Mouse (Mus musculus) heart, adult 18-20 months (tissue): ENCODE results near the gene Zdhhc14. TPM values are rescaled to one million over a fixed set of nuclear protein-coding genes. Genes with fewer than 3 reads are reported as not detected.

Experiments
- DNase-seq, 2 experiments: peaks; one replicate each; pipeline ENCODE4 v3.0.0; 2021 to 2022; ENCODE audit warnings: mixed read lengths in 1 of 2
- long read RNA-seq, 2 experiments: library from polyadenylated mRNA; stranded (forward); transcript quantifications; one replicate each; pipeline ENCODE4 v2.0.0; 2021
- total RNA-seq, 2 experiments: library from RNA; stranded (reverse); gene quantifications; 2 replicates each; pipeline ENCODE4 v1.2.3; 2021

Gene Zdhhc14
- 1 to 10 TPM; 4.5 to 5.7 TPM for total RNA-seq
- long read RNA-seq, experiment 1, partial matches to known transcripts, result 0 of 5 reads
- long read RNA-seq, experiment 1, other reads (novel, unspliced or antisense), result 3 of 5 reads
- long read RNA-seq, experiment 2, partial matches to known transcripts, result 0 of 2 reads
- long read RNA-seq, experiment 2, other reads (novel, unspliced or antisense), result 1 of 2 reads

GRCm38 (mm10) chr17:5491801-5492745 is at the start of gene Zdhhc14:
TSS of gene Zdhhc14 (plus strand) at chr17:5492557.
- DNase-seq, result peak; percentile 92 to 96

GRCm38 (mm10) chr17:5443260-5443659 is 49.1 kb upstream of the Zdhhc14 start:
- DNase-seq, result no peak

GRCm38 (mm10) chr17:5443751-5444150 is 48.6 kb upstream of the Zdhhc14 start:
- peak in 1 of 2 experiments; percentile 37 for DNase-seq

- no peak for DNase-seq
These were observed 38.7 kb upstream of the Zdhhc14 start for GRCm38 (mm10) chr17:5453657-5454056.

GRCm38 (mm10) chr17:5463912-5464311 is 28.4 kb upstream of the Zdhhc14 start:
- no peak for DNase-seq

- DNase-seq, result no peak
These were observed 25.6 kb upstream of the Zdhhc14 start for GRCm38 (mm10) chr17:5466736-5467135.

GRCm38 (mm10) chr17:5467177-5467576 is 25.2 kb upstream of the Zdhhc14 start:
- no peak for DNase-seq

- DNase-seq, result no peak
These were observed 20.1 kb upstream of the Zdhhc14 start for GRCm38 (mm10) chr17:5472268-5472667.

- no peak for DNase-seq
These were observed 16.2 kb upstream of the Zdhhc14 start for GRCm38 (mm10) chr17:5475960-5476725.

- no peak for DNase-seq
These were observed 8.9 kb upstream of the Zdhhc14 start for GRCm38 (mm10) chr17:5483456-5483855.

- no peak for DNase-seq
These were observed 7.7 kb upstream of the Zdhhc14 start for GRCm38 (mm10) chr17:5484663-5485062.

- DNase-seq, result no peak
These were observed 4.2 kb upstream of the Zdhhc14 start for GRCm38 (mm10) chr17:5488156-5488555.

- DNase-seq, result no peak
These were observed 2.0 kb upstream of the Zdhhc14 start for GRCm38 (mm10) chr17:5490351-5490750.

- DNase-seq, result peak; percentile 96 to 97
These were observed 1.1 kb upstream of the Zdhhc14 start for GRCm38 (mm10) chr17:5491031-5491800.

GRCm38 (mm10) chr17:5492746-5493160 is 396 bp downstream of the Zdhhc14 start:
- no peak for DNase-seq

GRCm38 (mm10) chr17:5493161-5493771 is 909 bp downstream of the Zdhhc14 start:
- DNase-seq, result peak; percentile 43 to 71

- peak; percentile 19 to 36 for DNase-seq
These were observed 1.5 kb downstream of the Zdhhc14 start for GRCm38 (mm10) chr17:5493809-5494208.

- no peak for DNase-seq
These were observed 2.5 kb downstream of the Zdhhc14 start for GRCm38 (mm10) chr17:5494832-5495231.

GRCm38 (mm10) chr17:5497695-5498094 is 5.3 kb downstream of the Zdhhc14 start:
- DNase-seq, result no peak

- no peak for DNase-seq
These were observed 6.6 kb downstream of the Zdhhc14 start for GRCm38 (mm10) chr17:5498996-5499395.
